Mouse (Mus musculus) embryonic facial prominence, embryonic 11.5 days (tissue): ENCODE measurements around the gene Gm11985. TPM values are rescaled to one million over a fixed set of nuclear protein-coding genes. Genes with fewer than 3 reads are reported as not detected.

Experiments used
- ATAC-seq: fragments of 200-750 bp; cut with Nextera tagmentation; replicated peaks from 2 replicates; pipeline ENCODE4 v1.8.0; 2017; ENCODE audit warnings: low read depth; ENCODE audit not compliant: insufficient number of reproducible peaks, low FRiP score, low TSS enrichment
- DNase-seq: peaks from one replicate; pipeline ENCODE4 v3.0.0-alpha.2; 2015; ENCODE audit warnings: low spot score
- H3K27ac ChIP-seq: fragments of 300-500 bp; sonication (generic); replicated peaks from 2 replicates; pipeline ENCODE4 v1.5.1; 2014; ENCODE audit warnings: mild to moderate bottlenecking, low read depth, low read length, control low read depth
- H3K27me3 ChIP-seq: fragments of 300-500 bp; sonication (generic); 2 replicates; pipeline ENCODE4 v1.6.1; 2014; ENCODE audit warnings: mild to moderate bottlenecking, low read length, moderate library complexity, mixed read lengths; ENCODE audit not compliant: control insufficient read depth, insufficient read depth
- H3K36me3 ChIP-seq: fragments of 300-500 bp; sonication (generic); replicated peaks from 2 replicates; pipeline ENCODE4 v1.6.1; 2014; ENCODE audit warnings: low read depth, mild to moderate bottlenecking, low read length, moderate library complexity, mixed read lengths; ENCODE audit not compliant: control insufficient read depth, insufficient read depth
- H3K4me1 ChIP-seq: fragments of 300-500 bp; sonication (generic); 2 replicates; pipeline ENCODE4 v1.6.1; 2014; ENCODE audit warnings: low read length, mixed read lengths; ENCODE audit not compliant: control insufficient read depth, insufficient read depth
- H3K4me2 ChIP-seq: fragments of 300-500 bp; sonication (generic); 2 replicates; pipeline ENCODE4 v1.6.1; 2014; ENCODE audit warnings: low read depth, mild to moderate bottlenecking, control low read depth, low read length, moderate library complexity
- H3K4me3 ChIP-seq: fragments of 300-500 bp; sonication (generic); 2 replicates; pipeline ENCODE4 v1.5.1; 2014; ENCODE audit warnings: low read depth, low read length, control low read depth
- H3K9ac ChIP-seq: fragments of 300-500 bp; sonication (generic); replicated peaks from 2 replicates; pipeline ENCODE4 v1.6.1; 2014; ENCODE audit warnings: mild to moderate bottlenecking, control low read depth, low read length
- H3K9me3 ChIP-seq: fragments of 300-500 bp; sonication (generic); replicated peaks from 2 replicates; pipeline ENCODE4 v1.6.1; 2016; ENCODE audit warnings: mild to moderate bottlenecking, low read length, inconsistent platforms, mixed read lengths; ENCODE audit not compliant: control insufficient read depth
- WGBS: fragments of 180-500 bp; shearing (Covaris S2); extraction: QIAGEN DNeasy Blood & Tissue Kit; methylation state at CpG from one replicate; pipeline ENCODE4 v1.1.7; 2014; 5-methylcytosine and 5-hydroxymethylcytosine counted together
- polyA plus RNA-seq: library from polyadenylated mRNA; unstranded; fragments of >200 nt; fragmentation: Nextera tagmentation; extraction: Ambion mirVana; gene quantifications from 2 replicates; pipeline ENCODE4 v1.2.1, GENCODE M21; 2014

Gm11985 gene
- polyA plus RNA-seq, 1 experiment from 2014 or later: not detected

DNA sequence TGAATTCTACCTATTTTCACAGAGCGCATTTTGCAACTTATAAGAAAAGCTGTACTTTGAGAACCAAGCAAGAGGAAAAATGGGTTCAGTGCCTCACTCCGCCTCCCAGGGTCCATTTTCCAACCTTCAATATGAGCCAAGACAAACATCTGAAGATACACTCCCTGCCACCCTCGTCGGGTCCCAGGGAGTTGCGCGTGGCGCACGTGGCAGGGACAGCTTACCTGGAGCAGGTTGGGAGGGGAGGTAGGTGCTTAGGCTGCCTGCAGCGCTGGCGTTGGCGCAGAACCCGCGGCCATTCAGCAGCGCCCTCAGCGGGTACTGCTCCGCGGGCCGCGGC lies 24.8 kb upstream of the Gm11985 start:
- Histone ChIP-seq H3K4me1 (no peaks in the 10 kb centered on the region), H3K9me3 (no peaks in the 10 kb centered on the region), H3K9ac (peak overlapping the region; percentile 61), H3K36me3 (no peaks in the 10 kb centered on the region), H3K4me3 (peak overlapping the region; percentile 54), H3K27ac (no peak overlapping the region), H3K4me2 (peak overlapping the region; percentile 91), H3K27me3 (peaks cover 18% of the 10 kb centered on the region)
- WGBS: 2% methylated on average over 18 of the region's 19 CpGs
- ATAC-seq: no peak
- no peak for DNase-seq

DNA sequence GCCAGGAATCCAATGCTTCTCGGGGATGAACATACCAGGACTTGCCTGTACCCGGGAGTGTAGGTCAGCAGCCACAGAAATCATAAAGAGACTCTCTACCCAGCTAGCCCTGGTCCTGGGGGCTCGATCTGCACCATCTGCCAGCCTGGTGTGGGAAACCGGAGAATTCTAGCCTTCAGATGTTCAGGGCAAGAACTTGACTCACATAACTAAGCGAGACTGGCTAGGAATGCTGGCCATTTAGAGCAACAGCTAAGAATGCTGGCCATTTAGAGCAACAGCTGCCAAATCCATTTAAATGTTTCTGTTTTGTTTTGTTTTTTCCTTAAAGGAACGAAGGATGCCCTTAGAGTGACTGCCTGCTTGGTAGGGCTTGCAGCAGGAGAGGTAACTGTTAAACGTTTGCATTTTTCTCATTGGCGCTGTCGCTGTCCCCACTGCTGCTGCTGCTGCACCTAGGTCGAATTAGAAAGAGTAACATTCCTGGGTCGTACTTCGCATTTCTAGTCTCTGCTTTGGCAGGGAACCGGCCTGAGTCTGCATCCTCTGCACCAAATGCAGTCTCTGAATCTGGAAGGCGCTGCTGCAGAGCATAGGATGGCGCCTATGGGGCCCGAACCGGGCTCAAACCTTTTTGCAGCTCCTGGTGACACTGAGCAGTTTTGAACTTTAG lies 23.9 kb upstream of the Gm11985 start:
- peaks cover 18% of the 10 kb centered on the region for H3K27me3 ChIP-seq

DNA sequence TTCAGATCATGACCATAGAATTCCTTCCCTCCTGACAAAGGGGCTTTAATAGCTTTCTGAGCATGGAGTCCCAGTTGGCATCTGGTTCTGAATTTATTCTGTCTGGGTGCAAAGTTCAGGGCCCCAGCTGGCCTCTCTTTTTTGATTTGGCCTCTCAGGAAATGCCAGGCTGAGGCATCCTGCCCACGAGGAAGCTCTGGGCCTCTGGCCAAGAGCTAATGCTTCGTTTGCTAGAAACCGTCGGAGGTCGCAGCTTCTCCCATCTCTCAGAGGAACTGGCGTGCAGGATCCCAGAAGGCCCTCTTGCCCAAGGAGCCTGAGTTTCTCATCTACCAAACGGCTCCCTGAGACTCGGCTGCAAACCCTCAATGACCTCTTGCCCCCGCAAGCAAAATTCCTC lies 22.8 kb upstream of the Gm11985 start:
- ATAC-seq: no peak
- H3K4me2 ChIP-seq: no peak overlapping the region
- H3K27me3 ChIP-seq: peaks cover 18% of the 10 kb centered on the region
- H3K4me3 ChIP-seq: no peak overlapping the region
- no peaks in the 10 kb centered on the region for H3K4me1 ChIP-seq
- no peak overlapping the region for H3K27ac ChIP-seq
- H3K36me3 ChIP-seq: no peaks in the 10 kb centered on the region
- no peak for DNase-seq
- no peaks in the 10 kb centered on the region for H3K9me3 ChIP-seq
- no peak overlapping the region for H3K9ac ChIP-seq
- 12% methylated on average over 9 of the region's 9 CpGs for whole genome bisulfite sequencing

More for the DNA sequence above, 23.9 kb upstream of the Gm11985 start:
- H3K27ac ChIP-seq: no peak overlapping the region
- H3K4me3 ChIP-seq: peak overlapping the region; percentile 54
- ATAC-seq: no peak
- peak overlapping the region; percentile 22; the same call in 1 of the 2 replicates for H3K4me2 ChIP-seq
- no peak overlapping the region; the same call in 1 of the 2 replicates for H3K9ac ChIP-seq
- no peaks in the 10 kb centered on the region for H3K4me1 ChIP-seq
- 14% methylated on average over 17 of the region's 17 CpGs for WGBS
- no peaks in the 10 kb centered on the region for H3K36me3 ChIP-seq
- peak; percentile 31 for DNase-seq
- H3K9me3 ChIP-seq: no peaks in the 10 kb centered on the region

DNA sequence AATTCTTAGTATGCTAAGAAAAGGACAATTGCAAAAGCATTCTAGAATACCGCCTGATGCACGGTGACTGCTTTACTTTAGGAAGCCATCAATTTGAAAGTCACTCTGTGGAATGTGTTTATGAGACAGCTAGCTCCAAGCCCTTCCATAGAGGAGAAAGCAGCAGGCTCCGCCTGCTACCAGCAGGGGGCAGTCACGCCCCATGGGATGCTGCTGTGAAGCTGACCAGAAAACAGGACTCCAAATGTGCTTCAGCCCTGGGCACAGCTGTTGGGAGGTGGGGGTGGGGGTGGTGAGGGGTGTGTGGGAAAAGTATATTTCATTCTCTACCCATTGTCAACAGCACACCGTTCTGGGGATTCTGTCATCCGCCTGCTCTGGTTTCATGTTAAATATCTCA lies 22.0 kb upstream of the Gm11985 start:
- Histone ChIP-seq H3K27me3 (peaks cover 18% of the 10 kb centered on the region), H3K36me3 (no peaks in the 10 kb centered on the region), H3K27ac (no peak overlapping the region), H3K4me1 (no peaks in the 10 kb centered on the region), H3K4me2 (no peak overlapping the region), H3K9me3 (no peaks in the 10 kb centered on the region), H3K9ac (no peak overlapping the region), H3K4me3 (no peak overlapping the region)
- 23% methylated on average over 6 of the region's 6 CpGs for WGBS
- ATAC-seq (no peak), DNase-seq (peak; percentile 82)

DNA sequence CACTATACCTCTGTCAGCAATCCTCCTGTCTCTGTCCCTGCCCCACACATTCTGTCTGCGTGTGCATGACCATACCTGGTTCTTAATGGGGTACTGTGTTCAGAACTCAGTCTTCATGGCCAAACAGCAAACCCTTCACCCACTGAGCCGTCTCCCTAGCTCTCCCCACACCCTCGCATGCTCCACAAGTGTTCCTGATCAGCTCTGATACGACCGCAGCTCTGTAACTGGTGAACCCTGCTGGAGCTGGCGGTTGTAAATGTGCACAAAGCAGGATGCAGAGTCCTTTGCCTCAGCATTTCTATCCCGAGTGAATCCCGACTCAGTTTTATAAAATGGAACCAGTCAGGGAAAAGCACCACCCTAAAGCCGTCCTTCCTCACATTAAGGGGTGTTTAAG lies 15.5 kb upstream of the Gm11985 start:
- ATAC-seq (no peak), DNase-seq (no peak)
- Histone ChIP-seq H3K4me1 (no peaks in the 10 kb centered on the region), H3K9ac (no peak overlapping the region), H3K27ac (no peak overlapping the region), H3K36me3 (no peaks in the 10 kb centered on the region), H3K9me3 (no peaks in the 10 kb centered on the region), H3K27me3 (no peaks in the 10 kb centered on the region), H3K4me3 (no peak overlapping the region), H3K4me2 (no peak overlapping the region)
- 88% methylated on average over 9 of the region's 9 CpGs for WGBS

DNA sequence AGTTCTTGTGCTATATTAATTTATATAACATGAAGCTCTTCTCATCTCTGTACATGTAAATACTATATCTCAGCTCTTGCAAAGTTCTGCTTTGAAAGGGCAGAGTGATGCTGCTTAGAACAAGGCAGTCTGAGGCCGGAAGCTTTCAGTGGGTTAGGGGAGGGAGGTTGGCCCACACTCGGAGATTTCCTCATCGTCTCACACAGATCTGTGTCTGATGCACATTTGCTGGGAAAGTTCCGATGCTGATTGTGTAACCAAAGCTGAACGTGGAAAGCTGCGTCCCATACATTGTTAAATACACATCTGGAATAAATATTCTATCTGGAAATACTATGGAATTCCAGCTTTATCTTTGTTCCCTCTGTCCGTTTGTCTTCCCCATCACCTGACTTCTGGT lies 13.8 kb upstream of the Gm11985 start:
- H3K27ac ChIP-seq: no peak overlapping the region
- no peaks in the 10 kb centered on the region for H3K4me1 ChIP-seq
- no peak overlapping the region for H3K4me2 ChIP-seq
- no peak overlapping the region for H3K9ac ChIP-seq
- no peaks in the 10 kb centered on the region for H3K36me3 ChIP-seq
- no peaks in the 10 kb centered on the region for H3K9me3 ChIP-seq
- no peak overlapping the region for H3K4me3 ChIP-seq
- ATAC-seq: no peak
- DNase-seq: no peak
- WGBS: 63% methylated on average over 7 of the region's 7 CpGs
- no peaks in the 10 kb centered on the region for H3K27me3 ChIP-seq

DNA sequence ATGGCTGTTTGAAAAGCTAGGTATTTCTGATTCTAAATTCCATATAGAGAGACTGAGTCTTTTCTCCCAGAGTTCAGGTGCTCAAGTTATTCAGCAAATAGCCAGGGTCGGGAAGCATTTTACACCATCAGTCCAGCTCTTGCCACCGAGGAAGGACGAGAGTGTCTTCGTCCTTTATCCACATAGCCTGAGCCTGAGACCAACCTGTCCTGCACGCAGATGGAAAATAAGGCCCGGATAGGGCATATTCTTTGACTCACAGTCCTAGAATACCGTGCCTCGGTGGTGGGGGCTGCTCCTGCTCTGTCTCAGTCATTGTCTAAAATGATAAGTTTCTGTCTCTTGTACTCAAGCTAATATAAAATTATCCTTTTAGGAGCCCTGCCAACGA lies 12.0 kb upstream of the Gm11985 start:
- ATAC-seq: no peak
- Histone ChIP-seq H3K4me3 (no peak overlapping the region), H3K36me3 (no peaks in the 10 kb centered on the region), H3K9ac (no peak overlapping the region), H3K27me3 (no peaks in the 10 kb centered on the region), H3K9me3 (no peaks in the 10 kb centered on the region), H3K27ac (no peak overlapping the region), H3K4me1 (no peaks in the 10 kb centered on the region), H3K4me2 (no peak overlapping the region)
- 84% methylated on average over 9 of the region's 9 CpGs for WGBS
- no peak for DNase-seq

DNA sequence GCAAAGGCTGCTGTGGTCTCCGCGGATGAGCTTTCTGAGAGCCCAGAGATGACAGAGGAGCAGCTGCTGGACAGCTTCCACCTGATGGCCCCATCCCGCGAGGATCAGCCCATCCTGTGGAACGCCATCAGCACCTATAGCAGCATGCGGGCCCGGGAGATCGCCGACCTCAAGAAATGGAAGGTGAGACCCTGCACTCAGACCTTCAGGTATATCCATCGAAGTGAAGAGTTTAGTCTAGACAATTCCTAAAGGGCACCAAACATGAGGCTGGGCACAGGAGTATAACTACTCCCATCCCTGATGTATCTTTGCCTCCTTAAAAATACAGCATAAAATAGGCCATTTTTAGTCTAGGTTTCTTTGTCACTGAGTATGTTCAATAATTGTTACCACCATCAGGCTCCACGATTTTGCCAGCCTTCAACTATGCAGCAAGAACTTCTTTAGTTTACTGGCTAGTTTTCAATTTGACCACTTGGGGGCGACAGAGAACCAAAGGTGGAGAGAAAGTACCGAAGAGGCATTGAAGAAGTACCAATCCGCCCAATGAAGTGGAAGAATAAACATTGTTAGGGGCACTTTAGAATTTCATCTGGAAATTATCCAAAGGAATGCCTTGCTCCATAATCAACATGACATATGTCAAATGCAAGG lies 11.5 kb upstream of the Gm11985 start:
- WGBS: 55% methylated on average over 14 of the region's 14 CpGs
- H3K9ac ChIP-seq: no peak overlapping the region
- H3K36me3 ChIP-seq: no peaks in the 10 kb centered on the region
- DNase-seq: peak; percentile 83
- H3K27me3 ChIP-seq: no peaks in the 10 kb centered on the region
- no peak for ATAC-seq
- H3K4me1 ChIP-seq: no peaks in the 10 kb centered on the region
- H3K9me3 ChIP-seq: no peaks in the 10 kb centered on the region
- no peak overlapping the region for H3K27ac ChIP-seq
- H3K4me3 ChIP-seq: no peak overlapping the region
- no peak overlapping the region for H3K4me2 ChIP-seq
